In the genomic region with DNA sequence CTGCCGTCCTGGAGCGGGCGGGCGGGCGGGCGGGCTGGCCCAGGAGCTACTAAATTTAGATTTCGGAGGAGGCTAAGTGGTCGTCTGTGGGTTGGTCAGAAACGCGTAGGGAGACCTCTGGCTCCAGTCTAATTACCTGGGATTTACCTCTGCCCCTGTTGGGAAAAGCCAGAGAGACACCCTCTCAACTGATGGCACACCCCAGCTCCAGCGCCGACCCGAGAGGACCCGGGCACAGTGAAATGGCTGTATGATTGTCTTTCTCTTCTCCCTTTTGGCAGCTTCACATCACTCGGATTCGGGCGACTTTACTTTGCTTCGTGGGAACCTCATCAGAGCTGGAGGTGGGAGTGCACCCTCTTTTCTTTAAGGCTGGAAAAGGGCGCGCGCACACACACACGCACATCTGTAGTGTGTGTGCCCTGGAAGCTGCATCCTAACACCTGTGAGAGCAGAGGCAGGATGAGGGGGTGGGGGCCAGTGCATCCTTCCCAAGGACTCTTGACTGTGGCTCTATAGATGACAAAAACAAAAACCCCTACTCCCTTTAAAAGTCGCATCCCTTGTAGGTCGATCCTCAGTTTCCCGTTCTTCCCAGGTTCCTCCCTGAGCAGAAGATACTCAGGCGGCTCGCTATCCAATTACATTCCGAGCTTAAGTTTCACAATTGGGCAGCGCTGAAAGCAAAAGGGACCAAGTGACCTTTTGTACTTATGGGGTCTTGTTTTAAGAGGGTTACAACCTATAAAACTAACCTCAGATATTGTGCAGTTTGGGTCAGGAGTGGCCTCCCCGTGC, we compare ENCODE assay signal across 8 mouse cellular contexts. TPM values are rescaled to one million over a fixed set of nuclear protein-coding genes. Genes with fewer than 3 reads are reported as not detected.
DNase-seq lines count a peak whose midpoint lies in the region; ATAC-seq and TF ChIP-seq lines count a peak whose summit lies in the region.

No protein-coding gene starts in this region.

- peak; percentile 41 for DNase-seq in embryo, embryonic 10 days (ENCODE audit: low spot score)
- no peak for DNase-seq in embryo, embryonic 10.5 days (ENCODE audit: low spot score)
- DNase-seq in cerebellum, postnatal 14 days = peak; percentile 14 to 34
- DNase-seq in hindbrain, embryonic 11.5 days (ENCODE audit: low spot score) = peak; percentile 74
- DNase-seq in spleen, adult 2 months (ENCODE audit: low read depth in 1 of 2, low spot score in 2 of 2) = no peak
- DNase-seq in adrenal gland, postnatal 36 days = no peak

- peak overlapping the region; percentile 94 for H3K27ac ChIP-seq in hindbrain, embryonic 11.5 days (ENCODE audit: low read depth, low read length)
- H3K27ac ChIP-seq in liver, embryonic 16.5 days (ENCODE audit: low read length) = peak overlapping the region; percentile 92
- no peak overlapping the region for H3K27ac ChIP-seq in spleen, adult 2 months (ENCODE audit: insufficient read depth, low read length)

- 1% methylated on average over 24 of the region's 30 CpGs for WGBS in hindbrain, embryonic 11.5 days
- WGBS in liver, embryonic 16.5 days (ENCODE audit: insufficient replicate concordance) = 4% methylated on average over 29 of the region's 30 CpGs
- 11% methylated on average over 24 of the region's 30 CpGs for WGBS in spleen, adult 2 months

- peak overlapping the region; percentile 50 for H3ac ChIP-seq in C2C12 (ENCODE audit: control insufficient read depth, insufficient read length, low read depth)

- peaks cover 14% of the 10 kb centered on the region for H3K79me2 ChIP-seq in C2C12 (ENCODE audit: control insufficient read depth, insufficient read depth)

- H3K4me2 ChIP-seq in hindbrain, embryonic 11.5 days (replicated peaks; ENCODE audit: low read depth, low read length) = peak overlapping the region; percentile 64
- H3K4me2 ChIP-seq in liver, embryonic 16.5 days (ENCODE audit: low read depth, low read length) = peak overlapping the region; percentile 89

- H3K27me3 ChIP-seq in C2C12 (ENCODE audit: control insufficient read depth, insufficient read depth, insufficient read length) = no peaks in the 10 kb centered on the region
- peaks cover 3% of the 10 kb centered on the region; the same call in 1 of the 2 replicates for H3K27me3 ChIP-seq in hindbrain, embryonic 11.5 days (ENCODE audit: control insufficient read depth, insufficient read depth, low read length)
- peaks cover 7% of the 10 kb centered on the region for H3K27me3 ChIP-seq in liver, embryonic 16.5 days (ENCODE audit: control insufficient read depth, insufficient read depth, low read depth, low read length)
- no peaks in the 10 kb centered on the region for H3K27me3 ChIP-seq in spleen, adult 2 months (ENCODE audit: control insufficient read depth, insufficient read depth, low read length)

- no peaks in the 10 kb centered on the region for H3K9me3 ChIP-seq in hindbrain, embryonic 11.5 days (ENCODE audit: control insufficient read depth, low read length)
- H3K9me3 ChIP-seq in liver, embryonic 16.5 days (replicated peaks; ENCODE audit: control insufficient read depth, low read length) = no peaks in the 10 kb centered on the region

- no peaks in the 10 kb centered on the region for H3K79me3 ChIP-seq in C2C12 (ENCODE audit: low read depth)

- TF ChIP-seq CTCF in C2C12 (IDR thresholded peaks at IDR 0.05; ENCODE audit: control insufficient read depth, insufficient read depth, insufficient read length) = no peak
- no peak for TF ChIP-seq CTCF in spleen, adult 2 months (IDR thresholded peaks at IDR 0.05; ENCODE audit: extremely low read depth, insufficient read depth, insufficient read length, insufficient replicate concordance)

- peak overlapping the region; percentile 99 for H3K9ac ChIP-seq in hindbrain, embryonic 11.5 days (ENCODE audit: low read depth, low read length)
- peak overlapping the region; percentile 98 for H3K9ac ChIP-seq in liver, embryonic 16.5 days (ENCODE audit: low read depth, low read length)

- peak; percentile 66 for ATAC-seq in hindbrain, embryonic 11.5 days (ENCODE audit: low FRiP score)
- ATAC-seq in liver, embryonic 16.5 days (ENCODE audit: low read depth) = no peak

- peak overlapping the region; percentile 66 for H3K4me3 ChIP-seq in C2C12 (ENCODE audit: insufficient read depth, poor library complexity, severe bottlenecking)
- peak overlapping the region; percentile 99 for H3K4me3 ChIP-seq in hindbrain, embryonic 11.5 days (ENCODE audit: low read depth, low read length)
- H3K4me3 ChIP-seq in liver, embryonic 16.5 days (ENCODE audit: low read depth, low read length) = peak overlapping the region; percentile 94
- H3K4me3 ChIP-seq in spleen, adult 2 months (ENCODE audit: extremely low read depth, insufficient read depth, insufficient read length) = peak overlapping the region; percentile 74

- H3K36me3 ChIP-seq in C2C12 (ENCODE audit: control insufficient read depth, insufficient read depth) = peaks cover 37% of the 10 kb centered on the region
- 0 out of 2 replicates have a peak, but pooled peaks cover 5% of the 10 kb centered on the region for H3K36me3 ChIP-seq in hindbrain, embryonic 11.5 days (ENCODE audit: control insufficient read depth, insufficient read depth, low read length)
- peaks cover 6% of the 10 kb centered on the region for H3K36me3 ChIP-seq in liver, embryonic 16.5 days (ENCODE audit: control insufficient read depth, insufficient read depth)
- peaks cover 9% of the 10 kb centered on the region for H3K36me3 ChIP-seq in spleen, adult 2 months (ENCODE audit: control insufficient read depth, insufficient read depth, low read length)

- H3K4me1 ChIP-seq in hindbrain, embryonic 11.5 days (replicated peaks; ENCODE audit: control insufficient read depth, insufficient read depth, low read length) = peaks cover 5% of the 10 kb centered on the region; the same call in 1 of the 2 replicates
- peaks cover 21% of the 10 kb centered on the region for H3K4me1 ChIP-seq in liver, embryonic 16.5 days (ENCODE audit: control insufficient read depth, low read depth, low read length)
- H3K4me1 ChIP-seq in spleen, adult 2 months (ENCODE audit: control insufficient read depth, insufficient read depth, insufficient read length) = peaks cover 5% of the 10 kb centered on the region; the same call in 1 of the 2 replicates

- TF ChIP-seq POLR2A in spleen, adult 2 months (IDR thresholded peaks at IDR 0.05; ENCODE audit: low read depth, low read length) = no peak

TF ChIP-seq in C2C12, 6 proteins besides CTCF, POLR2A, EP300 and RAD21:
- no peak for TF ChIP-seq MYOG (IDR thresholded peaks at IDR 0.05; ENCODE audit: control insufficient read depth, extremely low read depth, insufficient read length)
- no peak for TF ChIP-seq MYOD1 (IDR thresholded peaks at IDR 0.05; ENCODE audit: control insufficient read depth, insufficient read length, low read depth)
- no peak for TF ChIP-seq USF1 (IDR thresholded peaks at IDR 0.05; ENCODE audit: low read depth)
- no peak for TF ChIP-seq CEBPB (IDR thresholded peaks at IDR 0.05; ENCODE audit: low read depth)
- TF ChIP-seq FOSL1 (IDR thresholded peaks at IDR 0.05; ENCODE audit: insufficient read depth, low read length, poor library complexity, severe bottlenecking) = no peak
- no peak for TF ChIP-seq MAX (IDR thresholded peaks at IDR 0.05)
TF ChIP-seq in C2C12: peak in this region for 0.

RNA-seq across cellular contexts. Expression of gene Zfp821, which starts 0.9 kb away (rescaled TPM):
- polyA plus RNA-seq in C2C12 (2012; fragmentation: generic; extraction: Trizol) = 9.9 TPM
- 53.0 and 59.1 TPM in 2 replicates for polyA plus RNA-seq in hindbrain, embryonic 11.5 days (2014; fragmentation: Nextera tagmentation; extraction: Ambion mirVana)
- polyA plus RNA-seq in liver, embryonic 16.5 days (2015; fragmentation: Nextera tagmentation; extraction: Ambion mirVana) = 4.9 and 5.3 TPM in 2 replicates
- polyA plus RNA-seq in spleen, adult 2 months (2012; rRNA removed) = 5.1 and 7.6 TPM in 2 replicates
- total RNA-seq in adrenal gland, postnatal 36 days (2021) = 10 to 100 TPM in 1 of 2 experiments, 1 to 10 TPM in 1; 9.9 to 10.9 TPM

RNA-seq across cellular contexts. Expression of gene Ist1, which starts 13.2 kb away (rescaled TPM):
- 49.7 TPM for polyA plus RNA-seq in C2C12 (2012; fragmentation: generic; extraction: Trizol)
- 199 TPM in 2 replicates for polyA plus RNA-seq in hindbrain, embryonic 11.5 days (2014; fragmentation: Nextera tagmentation; extraction: Ambion mirVana)
- polyA plus RNA-seq in liver, embryonic 16.5 days (2015; fragmentation: Nextera tagmentation; extraction: Ambion mirVana) = 37.2 and 38.9 TPM in 2 replicates
- 23.5 and 26.3 TPM in 2 replicates for polyA plus RNA-seq in spleen, adult 2 months (2012; rRNA removed)
- 10 to 100 TPM; 85.7 to 89.3 TPM for total RNA-seq in adrenal gland, postnatal 36 days (2021)

RNA-seq across cellular contexts. Expression of gene Atxn1l, which starts 31.3 kb away (rescaled TPM):
- 12.0 TPM for polyA plus RNA-seq in C2C12 (2012; fragmentation: generic; extraction: Trizol)
- polyA plus RNA-seq in hindbrain, embryonic 11.5 days (2014; fragmentation: Nextera tagmentation; extraction: Ambion mirVana) = 5.9 and 6.0 TPM in 2 replicates
- 2.8 and 3.2 TPM in 2 replicates for polyA plus RNA-seq in liver, embryonic 16.5 days (2015; fragmentation: Nextera tagmentation; extraction: Ambion mirVana)
- 7.8 and 20.8 TPM in 2 replicates for polyA plus RNA-seq in spleen, adult 2 months (2012; rRNA removed)
- total RNA-seq in adrenal gland, postnatal 36 days (2021) = 10 to 100 TPM; 39.2 to 50.2 TPM

Comparison
In these comparisons a context has a peak if more than half of its experiments do, and no peak if none do; other contexts are left out.
1. DNase-seq: peak in embryo, embryonic 10 days (single experiment), cerebellum, postnatal 14 days (2 of 2) and hindbrain, embryonic 11.5 days (single experiment); none in embryo, embryonic 10.5 days (single experiment), spleen, adult 2 months (0 of 2) and adrenal gland, postnatal 36 days (0 of 2).
2. Peak in every context shown above with its lines, with median percentiles within 50 percentile points of each other: H3K4me3 ChIP-seq.